In genomic region chr13:65351768-65352167, GRCm38 (mm10) we compare ENCODE assay signal across 8 mouse cellular contexts.
DNase-seq lines count a peak whose midpoint lies in the region; ATAC-seq lines count a peak whose summit lies in the region.
"Not testable (repeated sequence)": the region's sequence is repeated elsewhere in the genome, so short reads cannot be mapped to it uniquely, and the experiment has no call there.

No protein-coding gene starts in this region.

- H3K27me3 ChIP-seq in embryonic facial prominence, embryonic 13.5 days; heart, embryonic 15.5 days; intestine, embryonic 14.5 days (replicated peaks; ENCODE audit: control insufficient read depth, insufficient read depth, low read length); liver, embryonic 15.5 days; neural tube, embryonic 13.5 days: not testable (repeated sequence)

- H3K9me3 ChIP-seq in embryonic facial prominence, embryonic 13.5 days; heart, embryonic 15.5 days (replicated peaks); intestine, embryonic 14.5 days (ENCODE audit: control insufficient read depth, low read length); liver, embryonic 15.5 days (replicated peaks); neural tube, embryonic 13.5 days: not testable (repeated sequence)

- DNase-seq in ZHBTc4 (ENCODE audit: low read depth, low spot score) = peak; percentile 84
- peak; percentile 50 for DNase-seq in intestine, embryonic 14.5 days (ENCODE audit: low spot score)
- DNase-seq in kidney, postnatal 14 days = peak; percentile 4
- peak; percentile 50 for DNase-seq in testis, postnatal 14 days (ENCODE audit: low spot score)

- not testable (repeated sequence) for H3K4me1 ChIP-seq in embryonic facial prominence, embryonic 13.5 days; heart, embryonic 15.5 days (replicated peaks); intestine, embryonic 14.5 days (replicated peaks; ENCODE audit: control insufficient read depth, insufficient read depth, low read length); liver, embryonic 15.5 days (replicated peaks); neural tube, embryonic 13.5 days (replicated peaks)

- H3K27ac ChIP-seq in embryonic facial prominence, embryonic 13.5 days; heart, embryonic 15.5 days; intestine, embryonic 14.5 days (ENCODE audit: low read depth); liver, embryonic 15.5 days (replicated peaks); neural tube, embryonic 13.5 days (replicated peaks): not testable (repeated sequence)

- not testable (repeated sequence) for ATAC-seq in embryonic facial prominence, embryonic 13.5 days (ENCODE audit: insufficient number of reproducible peaks, insufficient read depth, low FRiP score, low TSS enrichment, low read depth); heart, embryonic 15.5 days (replicated peaks; ENCODE audit: insufficient number of reproducible peaks, insufficient read depth, low FRiP score, low read depth); intestine, embryonic 14.5 days (replicated peaks; ENCODE audit: low FRiP score, low TSS enrichment, low read depth); liver, embryonic 15.5 days (ENCODE audit: insufficient read depth); neural tube, embryonic 13.5 days (ENCODE audit: low read depth)

- H3K4me3 ChIP-seq in embryonic facial prominence, embryonic 13.5 days; liver, embryonic 15.5 days (replicated peaks): not testable (repeated sequence)
- H3K4me3 ChIP-seq in heart, embryonic 15.5 days = peak overlapping the region; percentile 17; the same call in 1 of the 2 replicates
- peak overlapping the region; percentile 10; the same call in 1 of the 2 replicates for H3K4me3 ChIP-seq in intestine, embryonic 14.5 days (ENCODE audit: low read depth, low read length)
- peak overlapping the region; percentile 24 for H3K4me3 ChIP-seq in neural tube, embryonic 13.5 days

- H3K9ac ChIP-seq in embryonic facial prominence, embryonic 13.5 days; heart, embryonic 15.5 days; intestine, embryonic 14.5 days (ENCODE audit: low read length); liver, embryonic 15.5 days; neural tube, embryonic 13.5 days: not testable (repeated sequence)

- not testable (repeated sequence) for H3K36me3 ChIP-seq in embryonic facial prominence, embryonic 13.5 days; heart, embryonic 15.5 days; intestine, embryonic 14.5 days (ENCODE audit: control insufficient read depth, insufficient read depth, low read length); liver, embryonic 15.5 days (replicated peaks); neural tube, embryonic 13.5 days

- H3K4me2 ChIP-seq in embryonic facial prominence, embryonic 13.5 days = peak overlapping the region; percentile 27
- peak overlapping the region; percentile 48 for H3K4me2 ChIP-seq in heart, embryonic 15.5 days
- peak overlapping the region; percentile 39 for H3K4me2 ChIP-seq in intestine, embryonic 14.5 days (ENCODE audit: low read length)
- peak overlapping the region; percentile 27; the same call in 1 of the 2 replicates for H3K4me2 ChIP-seq in liver, embryonic 15.5 days
- H3K4me2 ChIP-seq in neural tube, embryonic 13.5 days = peak overlapping the region; percentile 46

- 11% methylated on average over 32 of the region's 33 CpGs for WGBS in embryonic facial prominence, embryonic 13.5 days
- 3% methylated on average over 25 of the region's 33 CpGs for WGBS in heart, embryonic 15.5 days
- WGBS in intestine, embryonic 14.5 days = 11% methylated on average over 29 of the region's 33 CpGs
- WGBS in liver, embryonic 15.5 days (ENCODE audit: insufficient replicate concordance) = 6% methylated on average over 33 of the region's 33 CpGs
- 9% methylated on average over 33 of the region's 33 CpGs for WGBS in neural tube, embryonic 13.5 days

Comparison
In these comparisons a context has a peak if more than half of its experiments do, and no peak if none do; other contexts are left out.
1. DNase-seq: peak in every context shown above with its lines; median percentile 84 in ZHBTc4; 50 in intestine, embryonic 14.5 days; 50 in testis, postnatal 14 days; 4 in kidney, postnatal 14 days.